Mouse (Mus musculus) heart, postnatal 14 days (tissue): ENCODE measurements around the gene Aunip. TPM values are rescaled to one million over a fixed set of nuclear protein-coding genes. Genes with fewer than 3 reads are reported as not detected.

Experiments
- DNase-seq, 2 experiments: peaks; one replicate each; pipeline ENCODE4 v3.0.0; 2021 to 2022
- intact Hi-C: fragments of 180-260 bp; cut with DNase I; formaldehyde crosslinking; loops from one replicate; pipeline ENCODE4 v1.15.1; 2025
- total RNA-seq, 2 experiments: library from RNA; stranded (reverse); gene quantifications; 2 replicates each; pipeline ENCODE4 v1.2.3; 2021

Gene Aunip
- total RNA-seq, 2 experiments from 2014 or later = 0.68 TPM; not detected in 1

GRCm38 (mm10) chr4:134511730-134512129 is 931 bp downstream of the Aunip start:
- intact Hi-C loops = no loop called here
- no peak for DNase-seq

GRCm38 (mm10) chr4:134512798-134513197 is 2.0 kb downstream of the Aunip start:
- intact Hi-C loops = no loop called here
- DNase-seq = peak; percentile 73 to 85

GRCm38 (mm10) chr4:134514309-134514930 is 3.6 kb downstream of the Aunip start:
- no peak for DNase-seq
- intact Hi-C loops = loop anchor here (2.0 kb wide), 1 partner anchor 20 kb away; the partner anchor contains the start of gene Mtfr1l

GRCm38 (mm10) chr4:134515614-134516013 is 4.8 kb downstream of the Aunip start:
- DNase-seq = no peak
- intact Hi-C loops = loop anchor here (2.0 kb wide), 1 partner anchor 19 kb away; the partner anchor contains the start of gene Mtfr1l

GRCm38 (mm10) chr4:134516981-134517380 is 6.2 kb downstream of the Aunip start:
- intact Hi-C loops = no loop called here
- peak; percentile 35 to 59 for DNase-seq

GRCm38 (mm10) chr4:134517719-134518118 is 6.9 kb downstream of the Aunip start:
- intact Hi-C loops = no loop called here
- no peak for DNase-seq

- intact Hi-C loops = no loop called here
- no peak for DNase-seq
Observed at GRCm38 (mm10) chr4:134518541-134518940, 7.7 kb downstream of the Aunip start.

GRCm38 (mm10) chr4:134519281-134519680 is 8.5 kb downstream of the Aunip start:
- DNase-seq = no peak
- intact Hi-C loops = no loop called here

- DNase-seq = no peak
- intact Hi-C loops = no loop called here
Observed at GRCm38 (mm10) chr4:134523447-134523846, 12.6 kb downstream of the Aunip start.

- no peak for DNase-seq
- intact Hi-C loops = no loop called here
Observed at GRCm38 (mm10) chr4:134525806-134526205, 15.0 kb downstream of the Aunip start.

GRCm38 (mm10) chr4:134526220-134526619 is 15.4 kb downstream of the Aunip start:
- intact Hi-C loops = no loop called here
- no peak for DNase-seq

GRCm38 (mm10) chr4:134532928-134533327 is 22.1 kb downstream of the Aunip start:
- DNase-seq = no peak
- intact Hi-C loops = no loop called here

GRCm38 (mm10) chr4:134533421-134533820 is 22.6 kb downstream of the Aunip start:
- DNase-seq = no peak
- intact Hi-C loops = no loop called here

- DNase-seq = peak; percentile 77 to 78
- intact Hi-C loops = loop anchor here (2.0 kb wide), 1 partner anchor 20 kb away; no protein-coding TSS in a partner anchor
Observed at GRCm38 (mm10) chr4:134534124-134534886, 23.5 kb downstream of the Aunip start.

GRCm38 (mm10) chr4:134534932-134535786 is 24.4 kb downstream of the Aunip start, which contains the start of gene Mtfr1l:
Gene Mtfr1l (minus strand): TSS chr4:134535387.
- DNase-seq = peak; percentile 98
- intact Hi-C loops = loop anchor here (2.0 kb wide), 1 partner anchor 20 kb away; no protein-coding TSS in a partner anchor

GRCm38 (mm10) chr4:134535787-134536151 is 25.0 kb downstream of the Aunip start:
- intact Hi-C loops = loop anchor here (2.0 kb wide), 1 partner anchor 21 kb away; no protein-coding TSS in a partner anchor
- no peak for DNase-seq

GRCm38 (mm10) chr4:134538997-134539580 is 28.3 kb downstream of the Aunip start:
- intact Hi-C loops = no loop called here
- no peak for DNase-seq

GRCm38 (mm10) chr4:134542726-134543125 is 31.9 kb downstream of the Aunip start:
- intact Hi-C loops = loop anchor here (1.0 to 5.0 kb wide), 3 partner anchors 172 to 335 kb away; no protein-coding TSS in a partner anchor
- no peak for DNase-seq

- intact Hi-C loops = loop anchor here (1.0 to 5.0 kb wide), 3 partner anchors 171 to 334 kb away; no protein-coding TSS in a partner anchor
Observed at GRCm38 (mm10) chr4:134543261-134543660, 32.5 kb downstream of the Aunip start.

More at GRCm38 (mm10) chr4:134543261-134543660, 32.5 kb downstream of the Aunip start:
- peak; percentile 94 to 97 for DNase-seq
